ENCODE assay signal across 9 mouse cellular contexts in the genomic region with DNA sequence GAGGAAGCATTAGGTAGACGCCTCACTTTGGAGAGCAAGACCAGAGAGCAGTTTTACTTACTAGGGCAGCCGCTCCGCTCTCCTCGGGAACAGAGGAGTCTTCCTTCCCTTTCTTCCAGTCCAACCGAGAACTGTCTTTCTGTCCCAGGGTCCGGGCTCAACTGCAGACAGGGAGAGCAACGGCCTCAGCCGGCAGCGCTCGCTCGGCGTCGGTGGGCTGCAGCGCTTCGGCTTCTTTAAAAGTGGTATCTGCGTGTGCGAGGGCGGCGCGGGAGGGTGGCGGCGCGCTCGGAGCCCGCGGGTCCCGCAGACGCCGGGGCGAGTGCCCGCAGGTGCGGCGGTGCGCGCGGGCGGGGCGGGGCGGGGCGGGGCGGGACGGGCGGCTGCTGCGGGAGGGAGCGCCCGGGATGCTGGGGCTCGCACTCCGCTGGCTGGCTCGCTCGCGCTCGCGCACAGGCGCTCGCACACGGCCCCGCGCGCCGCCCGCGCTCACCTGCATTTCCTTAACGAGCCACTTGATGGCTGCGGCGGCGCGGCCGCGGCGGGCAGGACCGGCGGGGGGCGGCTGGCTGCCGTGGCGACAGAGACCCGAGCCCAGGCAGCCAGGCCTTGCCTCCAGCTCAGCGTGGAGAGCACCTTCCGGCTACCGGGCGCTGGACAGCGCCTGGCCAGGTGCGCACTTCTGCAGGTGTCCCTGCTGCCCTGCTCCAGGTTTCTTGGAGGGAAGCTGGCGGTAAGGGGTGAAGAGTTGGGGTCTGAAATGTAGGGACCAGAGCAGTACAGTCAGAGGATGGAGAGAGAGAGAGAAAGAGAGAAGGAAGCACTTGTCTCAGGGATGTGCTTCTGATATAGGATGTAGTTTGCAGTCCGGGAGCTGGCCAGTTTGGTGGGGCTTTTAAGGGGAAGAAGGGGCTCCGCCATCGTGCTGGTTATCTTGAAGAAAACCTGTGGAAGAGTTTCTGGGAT. TPM values are rescaled to one million over a fixed set of nuclear protein-coding genes. Genes with fewer than 3 reads are reported as not detected.
DNase-seq lines count a peak whose midpoint lies in the region; ATAC-seq and TF ChIP-seq lines count a peak whose summit lies in the region.
"Had no signal": no experiment of that assay in that cellular context is flagged by ENCODE, and none has a peak within 500 bp of the region (broad histone marks: within the 10 kb centered on the region; RNA-seq: fewer than 3 reads in every experiment).

Ptprd (minus strand) TSS at position 433 of the 966 bp plus-strand sequence.

- peak within 1 kb of the TSS; percentile 46 for H3K4me3 ChIP-seq in kidney, adult 2 months (ENCODE audit: insufficient read depth, low read depth, low read length)
- peak within 1 kb of the TSS; percentile 67 for H3K4me3 ChIP-seq in forebrain, embryonic 15.5 days
- peak within 1 kb of the TSS; percentile 45 for H3K4me3 ChIP-seq in intestine, postnatal 0 days (ENCODE audit: low read depth, low read length)
- peak within 1 kb of the TSS; percentile 49 for H3K4me3 ChIP-seq in limb, embryonic 15.5 days

- DNase-seq in kidney, adult 2 months: no peak
- no peak for DNase-seq in kidney, adult 11 months
- DNase-seq in cerebellum, adult 11-12 months: peak; percentile 32
- DNase-seq in retina, postnatal 7 days (ENCODE audit: low read depth, low spot score): peak; percentile 52
- no peak for DNase-seq in thymus, postnatal 0 days (ENCODE audit: low spot score)

- H3K4me2 ChIP-seq in forebrain, embryonic 15.5 days (replicated peaks): peak within 1 kb of the TSS; percentile 87
- peak within 1 kb of the TSS; percentile 84 for H3K4me2 ChIP-seq in intestine, postnatal 0 days (replicated peaks; ENCODE audit: low read depth)
- peak within 1 kb of the TSS; percentile 89 for H3K4me2 ChIP-seq in limb, embryonic 15.5 days

- no peak for TF ChIP-seq POLR2A in kidney, adult 2 months (IDR thresholded peaks at IDR 0.05; ENCODE audit: low read depth, low read length)

- TF ChIP-seq CTCF in kidney, adult 2 months (conservative IDR thresholded peaks at IDR 0.05; ENCODE audit: insufficient read depth, insufficient read length, low read depth, low read length): no peak
- 0 out of 2 replicates have a peak, but pooled peaks have one; percentile 30 for TF ChIP-seq CTCF in intestine, postnatal 0 days (IDR thresholded peaks at IDR 0.05; ENCODE audit: low read depth)

- peak; percentile 92 for ATAC-seq in forebrain, embryonic 15.5 days (replicated peaks)
- ATAC-seq in intestine, postnatal 0 days: peak; percentile 69
- peak; percentile 55; the same call in 1 of the 2 replicates for ATAC-seq in limb, embryonic 15.5 days (ENCODE audit: insufficient number of reproducible peaks, low FRiP score, low TSS enrichment, low read depth)

- no peaks in the 10 kb centered on the region for H3K9me3 ChIP-seq in forebrain, embryonic 15.5 days
- no peaks in the 10 kb centered on the region for H3K9me3 ChIP-seq in intestine, postnatal 0 days (ENCODE audit: control insufficient read depth)
- H3K9me3 ChIP-seq in limb, embryonic 15.5 days: no peaks in the 10 kb centered on the region

- no peaks in the 10 kb centered on the region for H3K4me1 ChIP-seq in kidney, adult 2 months (ENCODE audit: control insufficient read depth, insufficient read depth, low read length)
- H3K4me1 ChIP-seq in forebrain, embryonic 15.5 days: peaks cover 17% of the 10 kb centered on the region
- no peaks in the 10 kb centered on the region for H3K4me1 ChIP-seq in intestine, postnatal 0 days (replicated peaks; ENCODE audit: control insufficient read depth, insufficient read depth, low read length)
- peaks cover 3% of the 10 kb centered on the region; the same call in 1 of the 2 replicates for H3K4me1 ChIP-seq in limb, embryonic 15.5 days

- H3K36me3 ChIP-seq in kidney, adult 2 months (ENCODE audit: control insufficient read depth, insufficient read depth, low read length): no peaks in the 10 kb centered on the region
- no peaks in the 10 kb centered on the region for H3K36me3 ChIP-seq in forebrain, embryonic 15.5 days
- no peaks in the 10 kb centered on the region for H3K36me3 ChIP-seq in intestine, postnatal 0 days (ENCODE audit: control insufficient read depth, insufficient read depth)
- no peaks in the 10 kb centered on the region for H3K36me3 ChIP-seq in limb, embryonic 15.5 days
- H3K36me3 ChIP-seq: G1E had no signal

- H3K27ac ChIP-seq in kidney, adult 2 months (ENCODE audit: insufficient read depth, low read depth, low read length): no peak within 1 kb of the TSS
- H3K27ac ChIP-seq in forebrain, embryonic 15.5 days (replicated peaks): peak within 1 kb of the TSS; percentile 88
- H3K27ac ChIP-seq in intestine, postnatal 0 days (ENCODE audit: low read depth, low read length): no peak within 1 kb of the TSS
- H3K27ac ChIP-seq in limb, embryonic 15.5 days: no peak within 1 kb of the TSS

- 2% methylated on average over 86 of the region's 86 CpGs for WGBS in kidney, adult 2 months
- WGBS in forebrain, embryonic 15.5 days: under 1% methylated on average over 63 of the region's 86 CpGs
- WGBS in intestine, postnatal 0 days: 1% methylated on average over 57 of the region's 86 CpGs
- whole genome bisulfite sequencing in limb, embryonic 15.5 days: 1% methylated on average over 43 of the region's 86 CpGs

- H3K27me3 ChIP-seq in kidney, adult 2 months (replicated peaks; ENCODE audit: control insufficient read depth, insufficient read depth, low read length): no peaks in the 10 kb centered on the region
- H3K27me3 ChIP-seq in forebrain, embryonic 15.5 days: no peaks in the 10 kb centered on the region
- H3K27me3 ChIP-seq in intestine, postnatal 0 days (replicated peaks; ENCODE audit: control insufficient read depth, insufficient read depth, low read length): peaks cover 15% of the 10 kb centered on the region; the same call in 1 of the 2 replicates
- H3K27me3 ChIP-seq in limb, embryonic 15.5 days: peaks cover 31% of the 10 kb centered on the region

- peak within 1 kb of the TSS; percentile 86 for H3K9ac ChIP-seq in forebrain, embryonic 15.5 days (replicated peaks)
- H3K9ac ChIP-seq in intestine, postnatal 0 days (ENCODE audit: low read depth, low read length): no peak within 1 kb of the TSS
- 0 out of 2 replicates have a peak within 1 kb of the TSS, but pooled peaks have one; percentile 4 for H3K9ac ChIP-seq in limb, embryonic 15.5 days

RNA-seq across cellular contexts. Expression of gene Ptprd, which starts in this region (rescaled TPM):
- polyA plus RNA-seq in kidney, adult 2 months (2012; rRNA removed): 27.6 and 30.0 TPM in 2 replicates
- polyA plus RNA-seq in forebrain, embryonic 15.5 days (2015; fragmentation: Nextera tagmentation; extraction: Ambion mirVana): 105 and 124 TPM in 2 replicates
- 13.8 and 17.1 TPM in 2 replicates for polyA plus RNA-seq in intestine, postnatal 0 days (2015; fragmentation: Nextera tagmentation; extraction: Ambion mirVana)
- 23.8 and 31.2 TPM in 2 replicates for polyA plus RNA-seq in limb, embryonic 15.5 days (2015; fragmentation: Nextera tagmentation; extraction: Ambion mirVana)
- polyA plus RNA-seq in thymus, postnatal 0 days (2015; fragmentation: Nextera tagmentation; extraction: Ambion mirVana): 0.85 and 1.0 TPM in 2 replicates
- polyA plus RNA-seq: G1E had no signal

Comparison
In these comparisons a context has a peak if more than half of its experiments do, and no peak if none do; other contexts are left out.
1. DNase-seq: peak in cerebellum, adult 11-12 months (single experiment) and retina, postnatal 7 days (single experiment); none in kidney, adult 2 months (single experiment), kidney, adult 11 months (single experiment) and thymus, postnatal 0 days (single experiment).
2. Peak in every context shown above with its lines, with median percentiles within 50 percentile points of each other: H3K4me3 ChIP-seq, ATAC-seq and H3K4me2 ChIP-seq.